Mouse (Mus musculus) C2C12 (cell line): ENCODE data around the gene Adss.

Experiments
- CEBPB ChIP-seq: IDR thresholded peaks from one replicate; pipeline ENCODE4 v1.6.1; 2011; ENCODE audit warnings: low read depth, mild to moderate bottlenecking, control low read depth, moderate library complexity
- CTCF ChIP-seq: IDR thresholded peaks from one replicate; pipeline ENCODE4 v1.5.1; 2011; ENCODE audit not compliant: control insufficient read depth, insufficient read depth, insufficient read length
- MAX ChIP-seq: IDR thresholded peaks from one replicate; pipeline ENCODE4 v1.6.1; 2011; ENCODE audit warnings: mild to moderate bottlenecking, control low read depth
- MYOD1 ChIP-seq: IDR thresholded peaks from one replicate; pipeline ENCODE4 v1.6.1; 2011; ENCODE audit warnings: low read depth; ENCODE audit not compliant: control insufficient read depth, insufficient read length
- MYOG ChIP-seq: IDR thresholded peaks from one replicate; pipeline ENCODE4 v1.6.1; 2011; ENCODE audit not compliant: control insufficient read depth, insufficient read length; ENCODE audit errors: extremely low read depth
- USF1 ChIP-seq: IDR thresholded peaks from one replicate; pipeline ENCODE4 v1.6.1; 2011; ENCODE audit warnings: low read depth, mild to moderate bottlenecking, control low read depth, moderate library complexity

DNA sequence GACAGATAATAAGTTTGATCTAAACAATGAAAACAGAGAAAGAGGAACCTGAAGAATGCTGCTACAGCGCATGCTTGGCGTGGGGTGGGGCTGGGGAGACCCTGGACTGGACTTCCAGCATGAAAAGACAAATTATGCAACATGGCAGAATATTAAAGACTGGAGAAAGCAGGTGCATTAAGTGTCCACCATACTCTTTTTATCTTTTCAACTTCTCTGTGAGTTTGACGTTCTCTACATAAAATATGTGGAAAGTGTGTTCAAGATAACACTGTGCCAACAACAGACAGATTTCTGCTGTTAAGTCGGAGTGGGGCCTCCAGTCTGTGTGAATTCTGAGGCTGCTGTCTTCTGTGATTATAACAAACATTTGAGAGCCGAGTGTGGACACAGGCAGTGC lies 69.4 kb downstream of the Adss start:
- no peak for TF ChIP-seq CTCF
- no peak for TF ChIP-seq MAX
- TF ChIP-seq USF1: no peak
- TF ChIP-seq CEBPB: no peak
- no peak for TF ChIP-seq MYOD1
- no peak for TF ChIP-seq MYOG
